Mouse (Mus musculus): ENCODE data around the gene Spata31d1b. TPM values are rescaled to one million over a fixed set of nuclear protein-coding genes. Genes with fewer than 3 reads are reported as not detected.
"Not testable (repeated sequence)": the region's sequence is repeated elsewhere in the genome, so short reads cannot be mapped to it uniquely, and the experiment has no call there.

Spata31d1b gene
- total RNA-seq (2021) = not detected in 2 replicates
- long read RNA-seq, experiment 1 = 0 reads
- long read RNA-seq, experiment 2 = 0 reads

DNA sequence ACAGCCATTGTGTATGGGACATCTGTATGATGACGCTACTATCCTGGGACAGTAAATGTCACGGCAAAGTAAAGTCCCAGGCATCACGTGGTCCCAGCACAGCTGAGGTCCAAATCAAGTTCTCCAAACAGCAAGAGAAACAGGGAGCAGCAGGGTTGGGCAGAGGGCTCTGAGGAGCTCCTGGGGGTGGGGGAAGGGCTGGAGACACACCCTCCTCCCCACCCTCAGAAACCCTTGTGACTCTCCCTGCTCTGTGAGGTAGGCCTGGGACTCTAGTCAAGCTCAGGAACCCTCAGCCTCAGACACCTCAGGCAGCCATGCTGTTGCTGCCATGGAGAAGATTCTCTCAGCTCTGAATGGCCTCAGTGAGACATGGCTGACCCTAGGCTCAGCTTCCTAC is at the start of gene Spata31d1b:
Gene Spata31d1b (plus strand): TSS at position 301 of the 400 bp plus-strand sequence.
- DNase-seq = not testable (repeated sequence)

- peak; percentile 12 for DNase-seq
Observed at GRCm38 (mm10) chr13:59663939-59664712, 48.0 kb upstream of the Spata31d1b start.

- DNase-seq = no peak
Observed at GRCm38 (mm10) chr13:59667763-59668162, 44.3 kb upstream of the Spata31d1b start.

DNA sequence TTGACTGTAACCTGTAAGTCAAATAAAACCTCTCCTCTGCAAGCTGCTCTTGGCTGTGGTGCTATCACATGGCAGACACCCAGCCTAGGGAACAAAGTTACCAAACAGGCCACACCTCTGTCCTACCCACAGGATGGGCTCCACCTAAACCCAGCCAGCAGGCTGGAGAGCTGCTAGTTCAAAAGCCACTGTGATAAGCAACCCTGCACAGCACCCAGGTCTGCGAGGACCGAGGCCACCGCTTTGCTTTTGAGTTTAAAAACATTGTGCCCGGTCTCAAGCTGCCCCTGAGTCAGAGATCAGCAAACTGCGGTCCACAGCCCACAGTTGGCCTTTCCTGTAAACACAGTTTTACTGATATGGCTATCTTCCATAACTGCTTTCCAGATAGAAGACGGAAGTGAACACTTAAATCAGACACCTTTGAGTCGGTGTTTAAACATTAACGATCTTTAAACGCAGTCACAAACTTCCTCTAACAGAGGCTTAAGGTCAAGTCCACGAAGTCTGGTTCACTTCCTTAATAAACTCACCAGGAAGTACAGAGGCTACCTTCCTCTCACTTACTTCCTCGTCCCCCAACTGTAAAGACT is 43.5 kb upstream of the Spata31d1b start:
- DNase-seq = peak; percentile 16

- DNase-seq = no peak
Observed at GRCm38 (mm10) chr13:59669946-59670345, 42.1 kb upstream of the Spata31d1b start.

GRCm38 (mm10) chr13:59671521-59671920 is 40.6 kb upstream of the Spata31d1b start:
- no peak for DNase-seq

- no peak for DNase-seq
Observed at GRCm38 (mm10) chr13:59672248-59672647, 39.8 kb upstream of the Spata31d1b start.

DNA sequence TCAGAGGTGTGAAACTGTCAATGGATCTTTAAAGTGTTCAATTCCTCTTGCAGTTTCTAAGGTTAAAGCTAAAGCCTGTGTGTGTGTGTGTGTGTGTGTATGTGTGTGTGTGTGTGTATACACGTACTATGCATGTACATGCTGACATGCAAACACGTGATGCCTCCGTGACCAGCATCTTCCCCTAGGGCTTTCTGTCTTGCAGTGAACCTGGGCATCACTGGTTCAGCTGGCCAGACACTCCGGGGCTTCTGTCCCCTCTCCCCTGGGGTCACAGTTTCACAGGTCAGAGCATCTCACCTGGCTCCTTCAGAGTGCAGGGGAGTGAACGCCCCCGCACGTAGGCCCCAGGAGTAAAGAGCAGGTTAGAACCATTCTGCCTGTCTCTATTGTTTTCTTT is 38.5 kb upstream of the Spata31d1b start:
- DNase-seq = no peak

DNA sequence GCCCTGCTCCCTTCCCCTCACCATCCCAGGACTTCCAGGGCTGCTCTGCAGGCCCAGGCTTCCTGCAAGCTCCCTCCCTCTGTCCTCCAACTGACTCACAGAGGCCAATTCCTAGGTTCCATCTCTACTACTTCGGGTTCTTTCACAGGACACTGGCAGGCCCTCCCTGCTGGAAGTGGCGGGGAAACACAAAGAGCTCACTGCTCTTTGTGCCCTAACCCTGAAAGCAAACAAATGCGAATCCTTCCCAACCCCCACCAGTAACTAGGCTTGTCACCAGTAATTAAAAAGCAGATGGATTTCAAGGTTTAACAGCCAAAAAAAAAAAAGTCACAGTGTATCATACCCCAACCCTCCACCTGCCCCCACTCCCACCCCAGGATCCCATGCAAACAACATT is 37.9 kb upstream of the Spata31d1b start:
- DNase-seq = no peak

DNA sequence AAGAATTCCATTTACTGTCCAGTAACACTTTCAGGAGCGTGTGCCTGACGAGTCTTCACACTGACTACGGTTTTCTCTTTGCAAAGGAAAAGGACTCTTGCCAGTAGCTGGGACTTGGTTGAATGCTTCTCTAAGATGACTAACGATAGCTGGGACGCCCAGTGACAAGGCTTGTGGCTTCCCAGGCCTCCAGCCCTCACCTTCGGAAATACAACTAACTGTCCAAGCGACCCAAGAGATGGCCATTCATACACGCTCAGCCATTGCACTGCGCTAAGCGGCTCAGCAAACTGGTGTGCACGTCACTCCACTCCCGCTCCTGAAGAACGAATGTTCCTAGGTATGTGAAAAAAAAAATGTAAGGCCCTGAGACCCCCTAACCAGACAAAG is 37.3 kb upstream of the Spata31d1b start:
- no peak for DNase-seq

DNA sequence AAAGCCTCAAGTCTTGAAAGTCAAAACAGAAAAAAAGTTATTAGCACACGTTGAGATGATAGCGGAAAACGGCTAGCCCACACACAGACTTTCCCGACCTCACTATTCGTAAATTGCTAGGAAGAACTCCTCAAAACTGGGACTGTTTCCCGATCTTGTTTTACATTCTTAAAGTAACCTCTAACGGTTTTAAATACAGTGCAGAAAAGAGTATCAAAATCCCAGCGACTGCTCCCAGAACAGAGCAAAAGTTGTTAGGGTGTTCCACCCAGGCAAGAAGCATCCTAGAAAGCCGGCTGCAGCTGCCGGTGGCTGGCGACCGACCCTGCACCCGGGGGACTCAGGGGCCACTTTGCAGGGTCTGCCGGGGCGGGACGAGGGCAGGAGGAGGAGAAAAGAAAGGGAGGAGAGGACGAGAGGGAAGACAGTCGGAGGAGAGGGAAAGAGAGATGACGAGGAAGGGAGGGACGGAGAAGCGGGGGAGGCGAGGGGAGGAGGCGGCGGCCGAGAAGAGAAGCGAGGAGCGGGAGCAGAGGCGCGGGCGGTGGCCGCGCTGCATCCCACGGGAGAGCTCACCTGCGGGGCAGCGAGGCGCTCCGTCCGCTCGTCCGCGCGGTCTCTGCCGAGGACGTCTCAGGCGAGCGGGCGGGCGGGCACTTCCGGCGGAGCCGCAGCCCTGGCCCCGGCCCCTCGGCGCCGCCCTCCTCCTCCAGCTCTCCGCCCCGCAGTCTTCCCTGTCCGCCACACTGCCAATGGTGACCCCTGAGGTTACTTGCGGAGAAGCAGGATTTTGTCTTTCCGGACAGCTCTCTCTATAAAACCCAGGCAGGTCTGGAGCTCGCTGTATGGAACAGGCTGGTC is 36.7 kb upstream of the Spata31d1b start, which contains the start of gene Golm1:
Gene Golm1 (minus strand): TSS at position 661 of the 861 bp plus-strand sequence.
- DNase-seq = peak; percentile 80

DNA sequence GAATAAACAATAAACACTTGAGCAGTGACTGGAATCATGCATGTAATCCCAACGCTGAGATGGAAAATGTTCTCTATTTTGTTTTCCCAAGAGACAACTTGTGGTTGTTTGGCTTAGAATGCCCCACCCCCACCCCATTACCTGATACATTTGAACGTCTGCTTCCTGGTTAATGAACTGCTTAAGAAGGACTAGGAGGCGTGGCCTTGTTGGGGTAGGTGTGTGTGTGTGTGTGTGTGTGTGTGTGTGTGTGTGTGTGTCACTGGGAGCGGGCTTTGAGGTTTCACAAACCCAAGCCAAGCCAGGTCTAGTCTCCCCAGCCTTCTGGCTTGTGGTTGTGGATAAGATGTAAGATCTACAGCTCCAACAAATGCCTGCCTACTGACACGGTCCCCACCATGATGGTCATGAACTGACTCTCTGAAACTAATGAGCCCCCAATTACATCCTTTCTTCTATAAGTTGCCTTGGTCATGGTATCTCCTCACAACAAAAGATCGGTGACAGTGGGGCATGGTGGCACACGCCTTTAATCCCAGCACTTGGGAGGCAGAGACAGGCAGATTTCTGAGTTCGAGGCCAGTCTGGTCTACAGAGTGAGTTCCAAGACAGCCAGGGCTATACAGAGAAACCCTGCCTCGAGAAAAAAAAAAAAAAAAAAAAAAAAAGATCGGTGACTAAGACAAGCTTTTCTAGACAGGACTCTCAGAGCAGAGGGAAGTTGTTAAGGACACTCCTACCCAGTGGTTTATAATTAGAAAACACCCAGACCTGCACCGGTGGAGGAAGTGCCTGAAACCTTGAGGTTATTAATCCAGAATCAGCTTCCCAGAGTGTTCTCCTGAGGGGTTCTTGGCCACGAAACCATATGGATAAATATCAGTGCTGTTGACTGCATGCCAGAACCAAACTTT is 35.5 kb upstream of the Spata31d1b start:
- no peak for DNase-seq

- no peak for DNase-seq
Observed at GRCm38 (mm10) chr13:59679306-59679705, 32.8 kb upstream of the Spata31d1b start.

DNA sequence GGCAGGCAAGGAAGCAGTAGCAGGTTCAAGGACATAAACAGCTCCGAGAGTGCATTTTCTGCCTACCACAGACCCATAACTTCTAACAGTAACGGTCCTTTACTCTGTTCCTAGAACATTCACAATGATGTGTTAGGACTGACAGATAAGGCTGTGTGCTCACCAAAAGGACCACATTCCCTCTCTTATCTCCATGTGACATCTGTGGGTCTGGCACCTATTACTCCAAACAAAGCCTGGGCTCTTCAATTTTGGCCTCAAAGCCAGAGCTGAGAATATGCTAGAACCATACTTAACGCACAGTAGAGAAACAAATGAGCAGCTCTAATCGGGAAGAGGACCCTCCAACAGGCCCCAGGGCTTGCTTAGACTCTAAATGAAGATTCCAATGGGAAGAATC is 32.2 kb upstream of the Spata31d1b start:
- no peak for DNase-seq

DNA sequence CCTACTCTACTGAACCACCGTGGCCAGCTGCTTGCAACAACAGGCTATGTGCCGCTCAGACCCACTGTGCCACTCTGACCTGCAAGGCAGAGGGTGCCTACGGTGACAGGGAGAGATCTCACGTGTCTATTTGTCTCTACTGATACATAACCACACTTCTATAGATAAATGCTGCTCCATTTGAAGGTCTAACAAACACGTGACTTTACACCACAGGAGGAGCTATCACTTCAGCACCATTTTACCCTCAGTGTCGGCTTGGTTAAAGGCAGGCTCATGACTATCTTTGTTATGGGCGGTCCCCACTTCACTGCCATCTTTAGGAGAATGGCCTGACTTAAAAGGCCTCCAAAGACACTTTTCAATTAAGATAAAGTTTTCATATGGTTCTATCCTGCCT is 29.5 kb upstream of the Spata31d1b start:
- DNase-seq = no peak

DNA sequence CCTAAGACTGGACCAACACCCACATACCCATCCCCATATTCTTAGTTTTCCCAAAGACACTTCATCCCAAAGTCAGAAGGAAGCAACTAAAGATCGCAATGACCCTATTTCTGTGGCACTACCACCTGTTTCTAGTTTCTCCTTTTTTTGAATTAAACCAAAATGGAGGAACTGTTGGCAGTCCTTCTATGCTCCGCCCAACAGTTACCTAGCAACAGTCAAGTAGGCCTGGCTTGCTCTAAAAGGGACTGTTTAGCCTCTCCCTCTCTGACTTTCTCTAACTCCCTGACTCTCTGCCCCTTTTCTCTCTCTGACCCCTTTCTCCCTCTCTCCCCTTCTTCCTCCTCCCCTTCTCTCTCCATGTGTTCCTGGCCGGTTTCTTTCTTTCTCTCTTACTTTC is 26.8 kb upstream of the Spata31d1b start:
- no peak for DNase-seq

- DNase-seq = peak; percentile 27
Observed at GRCm38 (mm10) chr13:59688338-59688770, 23.7 kb upstream of the Spata31d1b start.

- no peak for DNase-seq
Observed at GRCm38 (mm10) chr13:59689313-59689712, 22.8 kb upstream of the Spata31d1b start.

DNA sequence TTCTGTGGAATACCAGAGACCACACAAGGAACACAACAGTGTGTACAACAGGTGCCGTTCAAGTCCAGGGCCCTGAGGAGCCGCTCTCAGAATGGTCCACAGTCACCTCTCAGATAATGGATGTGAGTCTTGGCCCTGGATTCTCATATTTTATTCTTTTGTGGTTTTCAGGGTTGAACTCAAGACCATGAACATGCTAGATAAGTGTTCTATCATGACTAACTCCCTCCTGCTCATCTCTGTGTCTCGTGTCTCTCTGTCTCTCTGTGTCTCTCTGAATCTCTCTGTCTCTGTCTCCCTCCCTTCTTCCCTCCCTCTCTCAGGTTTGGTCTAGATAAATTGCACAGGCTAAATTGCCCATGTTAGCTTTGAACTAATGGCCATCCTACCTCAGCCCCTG is 22.2 kb upstream of the Spata31d1b start:
- DNase-seq = no peak

GRCm38 (mm10) chr13:59690576-59690975 is 21.5 kb upstream of the Spata31d1b start:
- DNase-seq = no peak

DNA sequence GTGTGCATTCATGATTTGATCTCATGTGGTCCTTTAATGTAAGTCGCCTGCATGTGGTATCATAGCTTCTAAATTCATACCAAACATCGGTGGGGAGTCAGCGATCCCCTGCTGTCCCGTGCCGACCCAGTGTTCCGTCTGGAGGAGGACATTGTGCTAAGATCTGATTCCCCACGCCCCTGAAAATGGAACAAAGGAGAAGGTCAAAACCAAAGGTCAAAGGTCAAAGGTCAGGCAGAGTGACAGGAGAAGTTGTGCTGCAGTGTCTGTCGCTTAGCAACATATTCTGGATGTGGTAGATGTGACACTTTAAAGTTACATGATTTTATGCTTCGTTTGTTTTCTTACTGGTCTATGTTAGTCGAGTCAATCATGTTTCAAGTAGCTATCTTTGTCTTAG is 20.6 kb upstream of the Spata31d1b start:
- DNase-seq = no peak

- DNase-seq = no peak
Observed at GRCm38 (mm10) chr13:59694008-59694407, 18.1 kb upstream of the Spata31d1b start, which contains the start of gene 4921517D22Rik. TSS of gene 4921517D22Rik (minus strand) at chr13:59694108.

Data from adrenal gland, postnatal 14 days (tissue).